Mouse (Mus musculus): ENCODE results near the gene Filip1.

- TF ChIP-seq POLR2A (IDR thresholded peaks at IDR 0.05; ENCODE audit: low read depth, low read length) = no peak
- TF ChIP-seq CTCF (conservative IDR thresholded peaks at IDR 0.05 in 1 of 2, IDR thresholded peaks at IDR 0.05 in 1 of 2; ENCODE audit: low read depth in 2 of 2, low read length in 2 of 2) = no peak
- no peak for TF ChIP-seq HCFC1 (IDR thresholded peaks at IDR 0.05; ENCODE audit: low read depth, low read length)
- no peak for TF ChIP-seq TCF12 (IDR thresholded peaks at IDR 0.05; ENCODE audit: low read depth, low read length)
- no peak for TF ChIP-seq MYC (IDR thresholded peaks at IDR 0.05; ENCODE audit: low read depth, low read length)
- TF ChIP-seq NRF1 (IDR thresholded peaks at IDR 0.05; ENCODE audit: low read depth, low read length) = no peak
- no peak for TF ChIP-seq PAX5 (IDR thresholded peaks at IDR 0.05; ENCODE audit: low read length)
- TF ChIP-seq CHD1 (IDR thresholded peaks at IDR 0.05; ENCODE audit: low read depth, low read length) = no peak
- TF ChIP-seq TBP (conservative IDR thresholded peaks at IDR 0.05; ENCODE audit: low read depth, low read length) = no peak
- TF ChIP-seq MAFK (IDR thresholded peaks at IDR 0.05; ENCODE audit: insufficient replicate concordance, low read length) = no peak
- TF ChIP-seq ZMIZ1 (IDR thresholded peaks at IDR 0.05; ENCODE audit: low read depth, low read length) = no peak
- no peak for TF ChIP-seq EP300 (IDR thresholded peaks at IDR 0.05; ENCODE audit: low read length)
- no peak for TF ChIP-seq USF2 (conservative IDR thresholded peaks at IDR 0.05; ENCODE audit: low read depth, low read length)
These were observed 41.0 kb downstream of the Filip1 start for GRCm38 (mm10) chr9:79971619-79972018.

Measured in CH12.LX (cell line).